ENCODE assay signal across 10 mouse cellular contexts in genomic region chr5:124074845-124075307, GRCm38 (mm10). TPM values are rescaled to one million over a fixed set of nuclear protein-coding genes. Genes with fewer than 3 reads are reported as not detected.
A peak's percentile ranks its signal among the peaks of the same experiment; 100 is the strongest.
DNase-seq lines count a peak whose midpoint lies in the region; ATAC-seq and TF ChIP-seq lines count a peak whose summit lies in the region.
"Had no signal": no experiment of that assay in that cellular context is flagged by ENCODE, and none has a peak within 500 bp of the region (broad histone marks: within the 10 kb centered on the region; RNA-seq: fewer than 3 reads in every experiment).

No protein-coding gene starts in this region.

- H3K4me3 ChIP-seq in limb, embryonic 12.5 days (replicated peaks) = no peak overlapping the region
- no peak overlapping the region for H3K4me3 ChIP-seq in limb, embryonic 10.5 days
- no peak overlapping the region for H3K4me3 ChIP-seq in limb, embryonic 13.5 days
- no peak overlapping the region for H3K4me3 ChIP-seq in stomach, postnatal 0 days (ENCODE audit: low read depth, low read length)
- H3K4me3 ChIP-seq: forebrain, embryonic 13.5 days; neural tube, embryonic 13.5 days had no signal

- no peaks in the 10 kb centered on the region for H3K36me3 ChIP-seq in limb, embryonic 12.5 days
- no peaks in the 10 kb centered on the region for H3K36me3 ChIP-seq in limb, embryonic 10.5 days
- no peaks in the 10 kb centered on the region for H3K36me3 ChIP-seq in limb, embryonic 13.5 days
- H3K36me3 ChIP-seq in stomach, postnatal 0 days (ENCODE audit: control insufficient read depth, insufficient read depth, low read length) = no peaks in the 10 kb centered on the region
- H3K36me3 ChIP-seq: neural tube, embryonic 13.5 days had no signal

- no peak for DNase-seq in limb, embryonic 10.5 days (ENCODE audit: low spot score)
- peak; percentile 64 for DNase-seq in adrenal gland, postnatal 14 days
- peak; percentile 21 for DNase-seq in stomach, postnatal 0 days (ENCODE audit: low spot score)
- no peak for DNase-seq in right cerebral cortex, postnatal 14 days
- no peak for DNase-seq in gastrocnemius, postnatal 10 days
- no peak for DNase-seq in layer of hippocampus, adult 11-12 months (ENCODE audit: low spot score)

- no peak overlapping the region for H3K9ac ChIP-seq in limb, embryonic 12.5 days (replicated peaks)
- H3K9ac ChIP-seq in limb, embryonic 13.5 days = peak overlapping the region; percentile 25; the same call in 1 of the 2 replicates
- H3K9ac ChIP-seq in stomach, postnatal 0 days (ENCODE audit: low read length) = no peak overlapping the region
- H3K9ac ChIP-seq: forebrain, embryonic 13.5 days; neural tube, embryonic 13.5 days had no signal

- no peaks in the 10 kb centered on the region for H3K9me3 ChIP-seq in limb, embryonic 12.5 days
- no peaks in the 10 kb centered on the region for H3K9me3 ChIP-seq in limb, embryonic 10.5 days (replicated peaks)
- H3K9me3 ChIP-seq in limb, embryonic 13.5 days = no peaks in the 10 kb centered on the region
- H3K9me3 ChIP-seq in stomach, postnatal 0 days (ENCODE audit: control insufficient read depth, low read length) = no peaks in the 10 kb centered on the region
- H3K9me3 ChIP-seq: forebrain, embryonic 13.5 days; neural tube, embryonic 13.5 days had no signal

- WGBS in limb, embryonic 12.5 days = 49% methylated on average over 10 of the region's 10 CpGs
- 51% methylated on average over 10 of the region's 10 CpGs for WGBS in limb, embryonic 10.5 days
- WGBS in limb, embryonic 13.5 days = 46% methylated on average over 10 of the region's 10 CpGs
- WGBS in stomach, postnatal 0 days = 24% methylated on average over 10 of the region's 10 CpGs

- H3K27ac ChIP-seq in limb, embryonic 12.5 days = 0 out of 2 replicates have a peak overlapping the region, but pooled peaks have one; percentile 13
- no peak overlapping the region for H3K27ac ChIP-seq in limb, embryonic 10.5 days
- peak overlapping the region; percentile 33; the same call in 1 of the 2 replicates for H3K27ac ChIP-seq in limb, embryonic 13.5 days
- H3K27ac ChIP-seq in stomach, postnatal 0 days (replicated peaks) = peak overlapping the region; percentile 35; the same call in 1 of the 2 replicates
- H3K27ac ChIP-seq: forebrain, embryonic 13.5 days; neural tube, embryonic 13.5 days had no signal

- H3K27me3 ChIP-seq in limb, embryonic 12.5 days = no peaks in the 10 kb centered on the region
- no peaks in the 10 kb centered on the region for H3K27me3 ChIP-seq in limb, embryonic 10.5 days (ENCODE audit: low read depth, poor library complexity, severe bottlenecking)
- no peaks in the 10 kb centered on the region for H3K27me3 ChIP-seq in limb, embryonic 13.5 days
- H3K27me3 ChIP-seq in stomach, postnatal 0 days (ENCODE audit: control insufficient read depth, insufficient read depth, low read length) = no peaks in the 10 kb centered on the region
- H3K27me3 ChIP-seq: forebrain, embryonic 13.5 days had no signal

- ATAC-seq in limb, embryonic 12.5 days (ENCODE audit: insufficient number of reproducible peaks, insufficient read depth, low FRiP score, low TSS enrichment, low read depth) = no peak
- no peak for ATAC-seq in limb, embryonic 13.5 days (ENCODE audit: low FRiP score, low read depth)
- no peak for ATAC-seq in stomach, postnatal 0 days (ENCODE audit: low FRiP score, low TSS enrichment)
- ATAC-seq: forebrain, embryonic 13.5 days had no signal

- no peak for TF ChIP-seq EP300 in stomach, postnatal 0 days (optimal IDR thresholded peaks at IDR 0.05)

- peaks cover 18% of the 10 kb centered on the region for H3K4me1 ChIP-seq in limb, embryonic 12.5 days (replicated peaks)
- H3K4me1 ChIP-seq in limb, embryonic 10.5 days = peaks cover 59% of the 10 kb centered on the region
- peaks cover 17% of the 10 kb centered on the region for H3K4me1 ChIP-seq in limb, embryonic 13.5 days
- H3K4me1 ChIP-seq in stomach, postnatal 0 days (replicated peaks; ENCODE audit: control insufficient read depth, insufficient read depth) = peaks cover 4% of the 10 kb centered on the region; the same call in 1 of the 2 replicates

- TF ChIP-seq CTCF in stomach, postnatal 0 days (IDR thresholded peaks at IDR 0.05; ENCODE audit: low read depth) = no peak

- H3K4me2 ChIP-seq in limb, embryonic 12.5 days = no peak overlapping the region
- no peak overlapping the region for H3K4me2 ChIP-seq in limb, embryonic 13.5 days (replicated peaks)
- no peak overlapping the region for H3K4me2 ChIP-seq in stomach, postnatal 0 days (replicated peaks; ENCODE audit: low read depth)
- H3K4me2 ChIP-seq: forebrain, embryonic 13.5 days; neural tube, embryonic 13.5 days had no signal

RNA-seq across cellular contexts. Expression of gene Abcb9, which starts 20.7 kb away (rescaled TPM):
- 0.66 and 1.5 TPM in 2 replicates for polyA plus RNA-seq in limb, embryonic 12.5 days (2016; fragmentation: Nextera tagmentation; extraction: Ambion mirVana)
- 0.13 and 0.55 TPM in 2 replicates for polyA plus RNA-seq in limb, embryonic 10.5 days (2016; fragmentation: Nextera tagmentation; extraction: Ambion mirVana)
- 10.5 and 10.6 TPM in 2 replicates for total RNA-seq in adrenal gland, postnatal 14 days (2021)
- 2.9 and 3.0 TPM in 2 replicates for polyA plus RNA-seq in limb, embryonic 13.5 days (2015; fragmentation: Nextera tagmentation; extraction: Ambion mirVana)
- polyA plus RNA-seq in stomach, postnatal 0 days (2015; fragmentation: Nextera tagmentation; extraction: Ambion mirVana) = 7.7 and 8.2 TPM in 2 replicates
- total RNA-seq in gastrocnemius, postnatal 10 days (2021) = 1 to 10 TPM; 4.2 to 4.4 TPM

RNA-seq across cellular contexts. Expression of gene Ogfod2, which starts 37.2 kb away (rescaled TPM):
- polyA plus RNA-seq in limb, embryonic 12.5 days (2016; fragmentation: Nextera tagmentation; extraction: Ambion mirVana) = 13.9 and 18.5 TPM in 2 replicates
- polyA plus RNA-seq in limb, embryonic 10.5 days (2016; fragmentation: Nextera tagmentation; extraction: Ambion mirVana) = 13.2 and 16.2 TPM in 2 replicates
- total RNA-seq in adrenal gland, postnatal 14 days (2021) = 35.8 and 37.1 TPM in 2 replicates
- polyA plus RNA-seq in limb, embryonic 13.5 days (2015; fragmentation: Nextera tagmentation; extraction: Ambion mirVana) = 19.4 and 21.4 TPM in 2 replicates
- 19.0 and 21.0 TPM in 2 replicates for polyA plus RNA-seq in stomach, postnatal 0 days (2015; fragmentation: Nextera tagmentation; extraction: Ambion mirVana)
- 1 to 10 TPM; 7.2 to 8.8 TPM for total RNA-seq in gastrocnemius, postnatal 10 days (2021)

RNA-seq across cellular contexts. Expression of gene Arl6ip4, which starts 41.0 kb away (rescaled TPM):
- 117 and 127 TPM in 2 replicates for polyA plus RNA-seq in limb, embryonic 12.5 days (2016; fragmentation: Nextera tagmentation; extraction: Ambion mirVana)
- polyA plus RNA-seq in limb, embryonic 10.5 days (2016; fragmentation: Nextera tagmentation; extraction: Ambion mirVana) = 139 and 150 TPM in 2 replicates
- total RNA-seq in adrenal gland, postnatal 14 days (2021) = 48.5 and 64.0 TPM in 2 replicates
- 106 and 115 TPM in 2 replicates for polyA plus RNA-seq in limb, embryonic 13.5 days (2015; fragmentation: Nextera tagmentation; extraction: Ambion mirVana)
- 77.1 and 78.9 TPM in 2 replicates for polyA plus RNA-seq in stomach, postnatal 0 days (2015; fragmentation: Nextera tagmentation; extraction: Ambion mirVana)
- 10 to 100 TPM; 53.8 to 64.3 TPM for total RNA-seq in gastrocnemius, postnatal 10 days (2021)

RNA-seq across cellular contexts. Expression of gene Vps37b, which starts 42.8 kb away (rescaled TPM):
- 40.7 and 41.6 TPM in 2 replicates for polyA plus RNA-seq in limb, embryonic 12.5 days (2016; fragmentation: Nextera tagmentation; extraction: Ambion mirVana)
- 40.5 and 42.6 TPM in 2 replicates for polyA plus RNA-seq in limb, embryonic 10.5 days (2016; fragmentation: Nextera tagmentation; extraction: Ambion mirVana)
- total RNA-seq in adrenal gland, postnatal 14 days (2021) = 65.2 and 85.1 TPM in 2 replicates
- polyA plus RNA-seq in limb, embryonic 13.5 days (2015; fragmentation: Nextera tagmentation; extraction: Ambion mirVana) = 40.9 and 43.7 TPM in 2 replicates
- 31.0 and 35.8 TPM in 2 replicates for polyA plus RNA-seq in stomach, postnatal 0 days (2015; fragmentation: Nextera tagmentation; extraction: Ambion mirVana)
- total RNA-seq in gastrocnemius, postnatal 10 days (2021) = 10 to 100 TPM; 11.9 to 13.4 TPM

Comparison
In these comparisons a context has a peak if more than half of its experiments do, and no peak if none do; other contexts are left out.
1. DNase-seq: peak in adrenal gland, postnatal 14 days (single experiment) and stomach, postnatal 0 days (single experiment); none in limb, embryonic 10.5 days (single experiment), right cerebral cortex, postnatal 14 days (single experiment), gastrocnemius, postnatal 10 days (single experiment) and layer of hippocampus, adult 11-12 months (single experiment).